Mouse (Mus musculus) CD4-positive, CD25-positive, alpha-beta regulatory T cell, adult 9 weeks (primary cell): ENCODE results near the gene Olfr724. TPM values are rescaled to one million over a fixed set of nuclear protein-coding genes. Genes with fewer than 3 reads are reported as not detected.

ENCODE experiments used
- polyA plus RNA-seq: library from polyadenylated mRNA; unstranded; fragments of 100-300 nt; shearing (Covaris generic); gene quantifications from one replicate; pipeline ENCODE4 v1.2.1, GENCODE M21; 2017

The Olfr724 gene
- not detected for polyA plus RNA-seq

GRCm38 (mm10) chr14:49963174-49963573 is at the start of gene Olfr724:
Olfr724 (minus strand) TSS chr14:49963274.

DNA sequence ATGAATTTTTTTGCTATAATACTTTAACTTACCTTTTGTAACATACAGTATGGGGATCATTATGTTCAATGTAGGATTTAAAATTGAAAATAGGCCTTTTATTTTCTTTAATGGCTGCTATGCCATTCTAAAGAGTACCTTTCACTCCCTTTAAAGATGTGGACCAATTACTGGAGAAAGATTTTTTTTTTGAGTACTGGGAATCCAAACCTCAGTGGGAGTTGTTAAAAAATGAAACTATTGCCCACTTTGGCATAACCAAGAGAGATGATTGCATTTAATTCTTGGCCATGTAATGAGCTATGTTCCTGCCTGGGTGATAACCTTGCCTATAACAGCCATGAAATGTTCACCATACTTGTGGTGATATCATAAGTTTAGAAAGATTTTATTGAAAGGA is 31.4 kb downstream of the Olfr724 start, which contains the start of gene Olfr723:
TSS of gene Olfr723 (minus strand) at position 101 of the 400 bp plus-strand sequence.

Other genes with a start within 250 kb of the Olfr724 start
- gene Armh4, start 179.9 kb downstream of the Olfr724 start, polyA plus RNA-seq, result not detected
- not detected for gene Olfr722, start 61.3 kb downstream of the Olfr724 start, polyA plus RNA-seq
- not detected for gene Olfr723, start 31.5 kb downstream of the Olfr724 start, polyA plus RNA-seq
- not detected for gene Olfr725, start 77.1 kb upstream of the Olfr724 start, polyA plus RNA-seq
- gene Olfr726, start 127.7 kb upstream of the Olfr724 start, polyA plus RNA-seq, result not detected
- not detected for gene Olfr727, start 159.9 kb upstream of the Olfr724 start, polyA plus RNA-seq
- 0.07 TPM for gene Olfr728, start 179.4 kb upstream of the Olfr724 start, polyA plus RNA-seq
- gene Olfr729, start 189.6 kb upstream of the Olfr724 start, polyA plus RNA-seq, result not detected
- gene Olfr730, start 224.9 kb upstream of the Olfr724 start, polyA plus RNA-seq, result not detected